Mouse (Mus musculus): Measurements from ENCODE around the gene Ubtd1.

DNA sequence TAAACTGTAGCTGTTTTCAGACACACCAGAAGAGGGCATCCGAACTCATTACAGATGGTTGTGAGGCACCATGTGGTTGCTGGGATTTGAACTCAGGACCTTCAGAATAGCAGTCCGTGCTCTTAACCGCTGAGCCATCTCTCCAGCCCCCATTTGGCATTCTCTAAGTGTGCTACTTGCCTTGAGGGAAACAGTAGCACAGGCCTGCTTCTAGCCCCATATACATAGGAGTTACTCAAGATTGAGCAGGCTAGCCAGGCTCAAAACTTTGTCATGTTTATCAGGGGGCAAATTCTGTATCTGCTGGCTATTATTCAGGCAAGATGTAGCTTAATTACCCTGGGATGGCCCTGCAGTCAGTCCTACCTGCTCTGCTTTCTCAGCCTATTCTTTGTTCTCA, 69.8 kb downstream of the Ubtd1 start:
- TF ChIP-seq CTCF (IDR thresholded peaks at IDR 0.05; ENCODE audit: borderline replicate concordance, extremely low read depth, insufficient read depth, insufficient read length) (no peak), POLR2A (IDR thresholded peaks at IDR 0.05; ENCODE audit: borderline replicate concordance, extremely low read depth, insufficient read depth, insufficient read length, poor library complexity, severe bottlenecking) (no peak)
